Mouse (Mus musculus): ENCODE measurements around the gene Cnn3.

Cnn3 gene

GRCm38 (mm10) chr3:121435296-121435695, 9.0 kb downstream of the Cnn3 start:
- TF ChIP-seq POU5F1 (IDR thresholded peaks at IDR 0.05; ENCODE audit: borderline replicate concordance, low read length) (no peak), NANOG (IDR thresholded peaks at IDR 0.05; ENCODE audit: borderline replicate concordance, low read length) (no peak), CTCF (conservative IDR thresholded peaks at IDR 0.05; ENCODE audit: low read length) (no peak)
- no peak overlapping the region for H3K4me3 ChIP-seq (replicated peaks; ENCODE audit: low read length)
- H3K4me1 ChIP-seq (replicated peaks; ENCODE audit: low read depth, low read length) = peaks cover 100% of the 10 kb centered on the region
- peaks cover 77% of the 10 kb centered on the region for H3K36me3 ChIP-seq (ENCODE audit: insufficient read depth, low read length)
- H3K27me3 ChIP-seq (ENCODE audit: insufficient read depth, low read length) = no peaks in the 10 kb centered on the region
- H3K9me3 ChIP-seq (ENCODE audit: low read length) = no peaks in the 10 kb centered on the region

GRCm38 (mm10) chr3:121437070-121437469, 10.8 kb downstream of the Cnn3 start:
- Histone ChIP-seq H3K4me3 (replicated peaks; ENCODE audit: low read length) (peak overlapping the region; percentile 45), H3K27me3 (ENCODE audit: insufficient read depth, low read length) (no peaks in the 10 kb centered on the region), H3K4me1 (replicated peaks; ENCODE audit: low read depth, low read length) (peaks cover 100% of the 10 kb centered on the region), H3K9me3 (ENCODE audit: low read length) (no peaks in the 10 kb centered on the region), H3K36me3 (ENCODE audit: insufficient read depth, low read length) (peaks cover 92% of the 10 kb centered on the region)
- no peak for TF ChIP-seq NANOG (IDR thresholded peaks at IDR 0.05; ENCODE audit: borderline replicate concordance, low read length)
- no peak for TF ChIP-seq CTCF (conservative IDR thresholded peaks at IDR 0.05; ENCODE audit: low read length)
- TF ChIP-seq POU5F1 (IDR thresholded peaks at IDR 0.05; ENCODE audit: borderline replicate concordance, low read length) = no peak

- H3K27me3 ChIP-seq (ENCODE audit: insufficient read depth, low read length) = no peaks in the 10 kb centered on the region
- H3K36me3 ChIP-seq (ENCODE audit: insufficient read depth, low read length) = peaks cover 95% of the 10 kb centered on the region
- H3K4me3 ChIP-seq (replicated peaks; ENCODE audit: low read length) = peak overlapping the region; percentile 45; the same call in 1 of the 2 replicates
- TF ChIP-seq NANOG (IDR thresholded peaks at IDR 0.05; ENCODE audit: borderline replicate concordance, low read length) (no peak), CTCF (conservative IDR thresholded peaks at IDR 0.05; ENCODE audit: low read length) (no peak), POU5F1 (IDR thresholded peaks at IDR 0.05; ENCODE audit: borderline replicate concordance, low read length) (no peak)
- H3K9me3 ChIP-seq (ENCODE audit: low read length) = no peaks in the 10 kb centered on the region
- peaks cover 100% of the 10 kb centered on the region for H3K4me1 ChIP-seq (replicated peaks; ENCODE audit: low read depth, low read length)
Measured at GRCm38 (mm10) chr3:121437996-121438395, 11.7 kb downstream of the Cnn3 start.

- Histone ChIP-seq H3K27me3 (ENCODE audit: insufficient read depth, low read length) (no peaks in the 10 kb centered on the region), H3K36me3 (ENCODE audit: insufficient read depth, low read length) (peaks cover 97% of the 10 kb centered on the region), H3K9me3 (ENCODE audit: low read length) (no peaks in the 10 kb centered on the region), H3K4me3 (replicated peaks; ENCODE audit: low read length) (no peak overlapping the region), H3K4me1 (replicated peaks; ENCODE audit: low read depth, low read length) (peaks cover 100% of the 10 kb centered on the region)
- no peak for TF ChIP-seq CTCF (conservative IDR thresholded peaks at IDR 0.05; ENCODE audit: low read length)
- TF ChIP-seq POU5F1 (IDR thresholded peaks at IDR 0.05; ENCODE audit: borderline replicate concordance, low read length) = no peak
- no peak for TF ChIP-seq NANOG (IDR thresholded peaks at IDR 0.05; ENCODE audit: borderline replicate concordance, low read length)
Measured at GRCm38 (mm10) chr3:121439623-121440161, 13.4 kb downstream of the Cnn3 start.

- peaks cover 98% of the 10 kb centered on the region for H3K4me1 ChIP-seq (replicated peaks; ENCODE audit: low read depth, low read length)
- H3K36me3 ChIP-seq (ENCODE audit: insufficient read depth, low read length) = peaks cover 85% of the 10 kb centered on the region
- H3K4me3 ChIP-seq (replicated peaks; ENCODE audit: low read length) = no peak overlapping the region
- H3K27me3 ChIP-seq (ENCODE audit: insufficient read depth, low read length) = no peaks in the 10 kb centered on the region
- no peak for TF ChIP-seq NANOG (IDR thresholded peaks at IDR 0.05; ENCODE audit: borderline replicate concordance, low read length)
- TF ChIP-seq CTCF (conservative IDR thresholded peaks at IDR 0.05; ENCODE audit: low read length) = no peak
- no peak for TF ChIP-seq POU5F1 (IDR thresholded peaks at IDR 0.05; ENCODE audit: borderline replicate concordance, low read length)
- no peaks in the 10 kb centered on the region for H3K9me3 ChIP-seq (ENCODE audit: low read length)
Measured at GRCm38 (mm10) chr3:121441504-121441903, 15.2 kb downstream of the Cnn3 start.

- no peak for TF ChIP-seq NANOG (IDR thresholded peaks at IDR 0.05; ENCODE audit: borderline replicate concordance, low read length)
- no peak for TF ChIP-seq CTCF (conservative IDR thresholded peaks at IDR 0.05; ENCODE audit: low read length)
- TF ChIP-seq POU5F1 (IDR thresholded peaks at IDR 0.05; ENCODE audit: borderline replicate concordance, low read length) = no peak
- peaks cover 98% of the 10 kb centered on the region for H3K4me1 ChIP-seq (replicated peaks; ENCODE audit: low read depth, low read length)
- no peaks in the 10 kb centered on the region for H3K27me3 ChIP-seq (ENCODE audit: insufficient read depth, low read length)
- no peaks in the 10 kb centered on the region for H3K9me3 ChIP-seq (ENCODE audit: low read length)
- peaks cover 77% of the 10 kb centered on the region for H3K36me3 ChIP-seq (ENCODE audit: insufficient read depth, low read length)
- H3K4me3 ChIP-seq (replicated peaks; ENCODE audit: low read length) = no peak overlapping the region
Measured at GRCm38 (mm10) chr3:121442288-121442687, 16.0 kb downstream of the Cnn3 start.

GRCm38 (mm10) chr3:121443861-121444271, 17.6 kb downstream of the Cnn3 start:
- Histone ChIP-seq H3K9me3 (ENCODE audit: low read length) (no peaks in the 10 kb centered on the region), H3K36me3 (ENCODE audit: insufficient read depth, low read length) (peaks cover 75% of the 10 kb centered on the region), H3K27me3 (ENCODE audit: insufficient read depth, low read length) (no peaks in the 10 kb centered on the region), H3K4me1 (replicated peaks; ENCODE audit: low read depth, low read length) (peaks cover 98% of the 10 kb centered on the region), H3K4me3 (replicated peaks; ENCODE audit: low read length) (no peak overlapping the region)
- TF ChIP-seq CTCF (conservative IDR thresholded peaks at IDR 0.05; ENCODE audit: low read length) = no peak
- TF ChIP-seq NANOG (IDR thresholded peaks at IDR 0.05; ENCODE audit: borderline replicate concordance, low read length) = no peak
- TF ChIP-seq POU5F1 (IDR thresholded peaks at IDR 0.05; ENCODE audit: borderline replicate concordance, low read length) = no peak

GRCm38 (mm10) chr3:121444414-121444813, 18.1 kb downstream of the Cnn3 start:
- TF ChIP-seq NANOG (IDR thresholded peaks at IDR 0.05; ENCODE audit: borderline replicate concordance, low read length) = no peak
- TF ChIP-seq POU5F1 (IDR thresholded peaks at IDR 0.05; ENCODE audit: borderline replicate concordance, low read length) = no peak
- TF ChIP-seq CTCF (conservative IDR thresholded peaks at IDR 0.05; ENCODE audit: low read length) = no peak
- Histone ChIP-seq H3K36me3 (ENCODE audit: insufficient read depth, low read length) (peaks cover 75% of the 10 kb centered on the region), H3K4me3 (replicated peaks; ENCODE audit: low read length) (no peak overlapping the region), H3K27me3 (ENCODE audit: insufficient read depth, low read length) (no peaks in the 10 kb centered on the region), H3K4me1 (replicated peaks; ENCODE audit: low read depth, low read length) (peaks cover 96% of the 10 kb centered on the region), H3K9me3 (ENCODE audit: low read length) (no peaks in the 10 kb centered on the region)

- Histone ChIP-seq H3K27me3 (ENCODE audit: insufficient read depth, low read length) (no peaks in the 10 kb centered on the region), H3K4me3 (replicated peaks; ENCODE audit: low read length) (no peak overlapping the region), H3K9me3 (ENCODE audit: low read length) (no peaks in the 10 kb centered on the region), H3K36me3 (ENCODE audit: insufficient read depth, low read length) (peaks cover 73% of the 10 kb centered on the region), H3K4me1 (replicated peaks; ENCODE audit: low read depth, low read length) (peaks cover 91% of the 10 kb centered on the region)
- no peak for TF ChIP-seq POU5F1 (IDR thresholded peaks at IDR 0.05; ENCODE audit: borderline replicate concordance, low read length)
- TF ChIP-seq CTCF (conservative IDR thresholded peaks at IDR 0.05; ENCODE audit: low read length) = no peak
- TF ChIP-seq NANOG (IDR thresholded peaks at IDR 0.05; ENCODE audit: borderline replicate concordance, low read length) = no peak
Measured at GRCm38 (mm10) chr3:121446454-121446853, 20.2 kb downstream of the Cnn3 start.
